Mouse (Mus musculus) kidney, adult 2 months (tissue): ENCODE measurements around the gene Pim1.

Experiments
- CTCF ChIP-seq: fragments of 200-500 bp; conservative IDR thresholded peaks from 2 replicates; pipeline ENCODE4 v1.5.1; 2011; ENCODE audit warnings: low read depth, mild to moderate bottlenecking, control low read depth, low read length, moderate library complexity, mixed read lengths; ENCODE audit not compliant: insufficient read depth, insufficient read length
- POLR2A ChIP-seq: fragments of 200-500 bp; IDR thresholded peaks from one replicate; pipeline ENCODE4 v1.6.1; 2011; ENCODE audit warnings: low read depth, low read length, control low read depth

DNA sequence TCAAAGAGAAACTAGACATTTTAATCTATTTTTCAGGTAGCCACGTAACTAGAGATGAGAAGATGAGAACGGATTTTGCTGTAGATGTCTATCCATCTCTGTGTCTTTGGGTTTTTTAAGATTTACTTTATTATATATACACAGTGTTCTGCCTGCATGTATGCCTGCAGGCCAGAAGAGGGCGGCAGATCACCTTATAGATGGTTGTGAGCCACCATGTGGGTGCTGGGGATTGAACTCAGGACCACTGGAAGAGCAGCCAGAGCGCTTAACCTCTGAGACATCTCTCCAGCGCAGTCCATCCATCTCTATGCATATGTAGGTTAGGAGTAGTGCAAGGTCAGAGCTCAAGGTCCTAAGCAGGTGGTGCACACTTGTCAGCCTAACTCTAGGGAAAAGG is 13.1 kb downstream of the Pim1 start:
- TF ChIP-seq CTCF (peak; percentile 18; the same call in 1 of the 2 replicates), POLR2A (no peak)
